Mouse (Mus musculus) stomach, embryonic 14.5 days (tissue): ENCODE results near the gene Casp8. TPM values are rescaled to one million over a fixed set of nuclear protein-coding genes. Genes with fewer than 3 reads are reported as not detected.
"Not testable (repeated sequence)": the region's sequence is repeated elsewhere in the genome, so short reads cannot be mapped to it uniquely, and the experiment has no call there.

ENCODE experiments used
- ATAC-seq: fragments of 200-750 bp; cut with Nextera tagmentation; 2 replicates; pipeline ENCODE4 v1.8.0; 2017; ENCODE audit warnings: low read depth, moderate TSS enrichment; ENCODE audit not compliant: insufficient number of reproducible peaks, insufficient read depth, low FRiP score
- H3K27ac ChIP-seq: fragments of 300-500 bp; sonication (generic); 2 replicates; pipeline ENCODE4 v1.5.1; 2014; ENCODE audit warnings: mild to moderate bottlenecking, low read length, moderate library complexity, mixed read lengths
- H3K27me3 ChIP-seq: fragments of 300-500 bp; sonication (generic); 2 replicates; pipeline ENCODE4 v1.6.1; 2014; ENCODE audit warnings: low read length, control low read depth, mixed read lengths; ENCODE audit not compliant: control insufficient read depth, insufficient read depth
- H3K36me3 ChIP-seq: fragments of 300-500 bp; sonication (generic); 2 replicates; pipeline ENCODE4 v1.6.1; 2014; ENCODE audit warnings: mild to moderate bottlenecking, control low read depth, low read length, moderate library complexity, mixed read lengths; ENCODE audit not compliant: control insufficient read depth, insufficient read depth
- H3K4me1 ChIP-seq: fragments of 300-500 bp; sonication (generic); 2 replicates; pipeline ENCODE4 v1.6.1; 2014; ENCODE audit warnings: low read length, control low read depth, mixed read lengths; ENCODE audit not compliant: control insufficient read depth, insufficient read depth
- H3K4me2 ChIP-seq: fragments of 300-500 bp; sonication (generic); replicated peaks from 2 replicates; pipeline ENCODE4 v1.6.1; 2014; ENCODE audit warnings: low read depth, low read length, control low read depth
- H3K4me3 ChIP-seq: fragments of 300-500 bp; sonication (generic); 2 replicates; pipeline ENCODE4 v1.5.1; 2014; ENCODE audit warnings: low read depth, low read length, control low read depth
- H3K9ac ChIP-seq: fragments of 300-500 bp; sonication (generic); replicated peaks from 2 replicates; pipeline ENCODE4 v1.6.1; 2014; ENCODE audit warnings: low read depth, mild to moderate bottlenecking, control low read depth, low read length, moderate library complexity, mixed read lengths
- H3K9me3 ChIP-seq: fragments of 300-500 bp; sonication (generic); 2 replicates; pipeline ENCODE4 v1.6.1; 2016; ENCODE audit warnings: low read depth, low read length, control low read depth; ENCODE audit not compliant: control insufficient read depth
- WGBS: fragments of 180-500 bp; shearing (Covaris S2); extraction: QIAGEN DNeasy Blood & Tissue Kit; methylation state at CpG from one replicate; pipeline ENCODE4 v1.1.7; 2014; 5-methylcytosine and 5-hydroxymethylcytosine counted together
- polyA plus RNA-seq: library from polyadenylated mRNA; unstranded; fragments of >200 nt; fragmentation: Nextera tagmentation; extraction: Ambion mirVana; gene quantifications from 2 replicates; pipeline ENCODE4 v1.2.1, GENCODE M21; 2014

Gene Casp8
- polyA plus RNA-seq, 1 experiment from 2014 or later = 40.3 TPM

GRCm38 (mm10) chr1:58891481-58892170 lies 96.5 kb downstream of the Casp8 start:
- not testable (repeated sequence) for H3K4me1 ChIP-seq
- 67% methylated on average over 2 of the region's 2 CpGs for WGBS

GRCm38 (mm10) chr1:58892386-58892785 lies 97.2 kb downstream of the Casp8 start:
- not testable (repeated sequence) for H3K36me3 ChIP-seq, H3K4me3 ChIP-seq, ATAC-seq, H3K4me1 ChIP-seq, H3K27me3 ChIP-seq, H3K9me3 ChIP-seq, H3K4me2 ChIP-seq, H3K9ac ChIP-seq, H3K27ac ChIP-seq
- WGBS = 81% methylated on average over 7 of the region's 8 CpGs

More at GRCm38 (mm10) chr1:58891481-58892170, 96.5 kb downstream of the Casp8 start:
- H3K9ac ChIP-seq, H3K36me3 ChIP-seq, H3K27me3 ChIP-seq, H3K27ac ChIP-seq, ATAC-seq, H3K4me3 ChIP-seq, H3K9me3 ChIP-seq, H3K4me2 ChIP-seq: not testable (repeated sequence)

Other genes with a start within 250 kb of the Casp8 start
- gene Fam126b, start 209.1 kb upstream of the Casp8 start, polyA plus RNA-seq = 9.5 and 9.7 TPM in 2 replicates
- 188 and 191 TPM in 2 replicates for gene Ndufb3, start 209.0 kb upstream of the Casp8 start, polyA plus RNA-seq
- not detected in 2 replicates for gene Als2cr12, start 99.4 kb upstream of the Casp8 start, polyA plus RNA-seq
- gene Cflar, start 83.9 kb upstream of the Casp8 start, polyA plus RNA-seq = 38.8 and 44.1 TPM in 2 replicates
- 12.8 and 13.5 TPM in 2 replicates for gene Trak2, start 178.1 kb downstream of the Casp8 start, polyA plus RNA-seq
- gene Stradb, start 178.1 kb downstream of the Casp8 start, polyA plus RNA-seq = 26.4 and 30.0 TPM in 2 replicates